Mouse (Mus musculus): ENCODE measurements at regions not wholly inside any gene's neighbourhood (a gene's known extent, or its start where the extent isn't known, plus 50 kb on each side); places are given as distances from the start of the nearest gene placed in this dataset.

DNA sequence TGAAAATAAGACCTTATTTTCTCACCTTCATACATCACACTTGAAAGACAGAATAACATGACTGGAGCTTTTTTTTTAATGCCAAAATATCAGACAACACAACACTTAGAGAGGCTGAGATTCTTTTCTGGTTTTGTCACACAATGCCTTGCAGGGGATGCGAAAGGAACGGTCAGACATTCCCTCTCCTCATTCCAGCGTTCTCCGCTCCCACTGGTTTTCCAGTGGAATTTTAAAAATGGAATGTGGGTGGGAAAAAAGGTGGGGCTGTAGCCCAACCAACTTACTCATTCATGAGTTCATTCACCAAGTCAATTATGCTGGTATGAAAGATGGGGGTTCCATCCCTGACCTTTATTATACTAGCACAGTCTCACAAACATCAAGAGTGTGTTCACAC is 169.6 kb upstream of the Erbb4 start:
- Histone ChIP-seq H3K27ac (replicated peaks) (no peak overlapping the region), H3K27me3 (no peaks in the 10 kb centered on the region), H3K36me3 (no peaks in the 10 kb centered on the region), H3K9me3 (no peaks in the 10 kb centered on the region), H3K4me1 (no peaks in the 10 kb centered on the region), H3K9ac (replicated peaks) (no peak overlapping the region), H3K4me2 (replicated peaks) (no peak overlapping the region), H3K4me3 (no peak overlapping the region)
- ATAC-seq (replicated peaks) = no peak
- 84% methylated on average over 4 of the region's 4 CpGs for WGBS

DNA sequence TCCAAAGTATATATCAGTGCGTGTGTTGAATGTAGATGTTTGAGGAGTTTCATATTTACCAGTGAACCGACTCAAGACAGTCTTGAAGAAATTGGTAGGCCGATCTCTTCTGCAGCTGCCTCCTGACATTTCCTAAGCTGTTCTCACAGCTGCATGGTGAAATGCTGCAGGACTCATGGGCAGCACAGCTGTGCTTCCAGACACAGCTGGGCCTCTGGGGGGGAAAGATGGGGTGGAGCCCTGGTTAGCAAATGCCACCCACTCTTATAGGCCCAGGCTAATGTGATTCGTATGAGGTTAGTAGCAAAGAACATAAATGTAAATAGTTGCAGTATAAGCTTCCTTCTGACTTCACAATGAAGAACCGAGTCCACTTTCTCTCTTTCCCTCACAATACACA is 139.8 kb upstream of the Erbb4 start:
- H3K4me2 ChIP-seq (replicated peaks) = no peak overlapping the region
- H3K4me1 ChIP-seq = no peaks in the 10 kb centered on the region
- no peaks in the 10 kb centered on the region for H3K9me3 ChIP-seq
- H3K9ac ChIP-seq (replicated peaks) = no peak overlapping the region
- no peak overlapping the region for H3K4me3 ChIP-seq
- no peak for ATAC-seq (replicated peaks)
- no peaks in the 10 kb centered on the region for H3K27me3 ChIP-seq
- H3K27ac ChIP-seq (replicated peaks) = no peak overlapping the region
- H3K36me3 ChIP-seq = no peaks in the 10 kb centered on the region
- WGBS = 78% methylated on average over 5 of the region's 5 CpGs

- no peaks in the 10 kb centered on the region for H3K9me3 ChIP-seq
- H3K4me2 ChIP-seq (replicated peaks) = peak overlapping the region; percentile 73
- peak overlapping the region; percentile 45 for H3K4me3 ChIP-seq
- H3K4me1 ChIP-seq = peaks cover 4% of the 10 kb centered on the region; the same call in 1 of the 2 replicates
- H3K27me3 ChIP-seq = no peaks in the 10 kb centered on the region
- WGBS = 80% methylated on average over 3 of the region's 3 CpGs
- H3K9ac ChIP-seq (replicated peaks) = peak overlapping the region; percentile 61
- H3K36me3 ChIP-seq = no peaks in the 10 kb centered on the region
- H3K27ac ChIP-seq (replicated peaks) = no peak overlapping the region
- ATAC-seq (replicated peaks) = peak; percentile 48; the same call in 1 of the 2 replicates
Observed at GRCm38 (mm10) chr1:69242289-69242909, 134.5 kb upstream of the Erbb4 start.

DNA sequence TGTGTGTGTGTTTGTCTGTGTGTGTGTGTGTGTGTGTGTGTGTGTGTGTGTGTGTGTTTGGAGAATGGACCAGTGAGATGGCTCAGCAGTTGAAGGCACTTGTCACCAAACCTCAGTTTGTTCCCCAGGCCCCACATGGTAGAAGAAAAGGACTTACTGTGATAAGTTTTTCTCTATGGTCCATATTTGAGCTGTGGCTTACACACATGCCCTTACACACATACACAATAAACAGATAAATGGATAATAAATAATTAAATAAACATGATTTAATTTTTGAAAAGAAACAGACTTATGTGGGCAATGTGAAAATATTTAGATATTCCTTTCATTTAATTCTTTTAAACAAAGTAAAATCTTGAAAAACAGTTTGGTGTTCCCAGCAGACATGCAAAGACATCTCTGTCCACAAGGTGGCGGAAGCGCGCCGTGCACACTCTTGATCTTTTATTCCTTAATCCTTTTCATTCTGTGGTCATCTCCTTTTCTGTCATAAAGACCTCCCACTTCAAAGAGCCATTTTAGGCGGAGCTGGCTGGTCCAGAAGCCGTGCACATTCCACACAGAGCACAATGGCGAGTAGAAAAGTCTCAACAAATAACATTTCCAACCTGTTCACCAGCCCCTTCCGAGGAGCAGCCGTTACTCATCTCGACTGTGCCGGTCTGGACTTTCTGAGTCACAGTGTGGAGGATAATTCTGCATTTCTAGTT is 133.8 kb upstream of the Erbb4 start:
- Histone ChIP-seq H3K9me3 (no peaks in the 10 kb centered on the region), H3K9ac (replicated peaks) (peak overlapping the region; percentile 61), H3K4me2 (replicated peaks) (peak overlapping the region; percentile 73), H3K4me3 (peak overlapping the region; percentile 45), H3K36me3 (no peaks in the 10 kb centered on the region), H3K27me3 (no peaks in the 10 kb centered on the region), H3K27ac (replicated peaks) (no peak overlapping the region), H3K4me1 (peaks cover 4% of the 10 kb centered on the region; the same call in 1 of the 2 replicates)
- ATAC-seq (replicated peaks) = peak; percentile 90
- 5% methylated on average over 11 of the region's 11 CpGs for WGBS

DNA sequence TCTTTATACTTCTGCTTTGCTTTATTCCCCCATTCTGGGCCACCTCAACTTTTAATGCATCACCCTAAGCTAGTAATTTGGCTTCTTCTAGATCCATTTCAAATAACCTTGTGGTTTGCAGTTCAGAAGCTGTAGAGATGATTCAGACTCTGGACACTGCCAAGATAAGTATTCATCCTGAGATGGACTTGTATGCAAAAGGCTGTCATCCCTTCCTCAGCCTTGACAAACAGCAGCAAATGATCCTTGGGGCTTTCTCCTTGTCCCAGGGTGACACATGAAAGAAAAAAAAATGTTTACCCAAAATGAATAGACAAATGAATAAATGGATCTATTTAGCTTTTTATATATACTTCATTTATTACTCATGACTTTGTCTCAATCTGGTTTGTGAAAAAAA is 120.0 kb upstream of the Erbb4 start:
- no peak for ATAC-seq (replicated peaks)
- H3K4me1 ChIP-seq = no peaks in the 10 kb centered on the region
- no peaks in the 10 kb centered on the region for H3K9me3 ChIP-seq

GRCm38 (mm10) chr1:69212896-69213500 is 105.1 kb upstream of the Erbb4 start:
- 90% methylated on average over 1 of the region's 1 CpGs for WGBS

More for the DNA sequence above, 120.0 kb upstream of the Erbb4 start:
- Histone ChIP-seq H3K27me3 (no peaks in the 10 kb centered on the region), H3K4me2 (replicated peaks) (no peak overlapping the region), H3K4me3 (no peak overlapping the region), H3K27ac (replicated peaks) (no peak overlapping the region), H3K9ac (replicated peaks) (no peak overlapping the region), H3K36me3 (no peaks in the 10 kb centered on the region)

GRCm38 (mm10) chr1:69202745-69203144 is 94.9 kb upstream of the Erbb4 start:
- H3K4me3 ChIP-seq = no peak overlapping the region
- no peak overlapping the region for H3K27ac ChIP-seq (replicated peaks)
- H3K9ac ChIP-seq (replicated peaks) = no peak overlapping the region
- no peaks in the 10 kb centered on the region for H3K9me3 ChIP-seq
- whole genome bisulfite sequencing = 47% methylated on average over 2 of the region's 2 CpGs
- H3K4me2 ChIP-seq (replicated peaks) = no peak overlapping the region
- ATAC-seq (replicated peaks) = no peak
- H3K36me3 ChIP-seq = no peaks in the 10 kb centered on the region
- H3K27me3 ChIP-seq = no peaks in the 10 kb centered on the region
- H3K4me1 ChIP-seq = no peaks in the 10 kb centered on the region

More at GRCm38 (mm10) chr1:69212896-69213500, 105.1 kb upstream of the Erbb4 start:
- no peaks in the 10 kb centered on the region for H3K36me3 ChIP-seq
- no peak overlapping the region for H3K9ac ChIP-seq (replicated peaks)
- no peaks in the 10 kb centered on the region for H3K4me1 ChIP-seq
- no peak for ATAC-seq (replicated peaks)
- no peak overlapping the region for H3K4me3 ChIP-seq
- H3K9me3 ChIP-seq = no peaks in the 10 kb centered on the region
- H3K4me2 ChIP-seq (replicated peaks) = no peak overlapping the region
- H3K27me3 ChIP-seq = no peaks in the 10 kb centered on the region
- H3K27ac ChIP-seq (replicated peaks) = no peak overlapping the region

DNA sequence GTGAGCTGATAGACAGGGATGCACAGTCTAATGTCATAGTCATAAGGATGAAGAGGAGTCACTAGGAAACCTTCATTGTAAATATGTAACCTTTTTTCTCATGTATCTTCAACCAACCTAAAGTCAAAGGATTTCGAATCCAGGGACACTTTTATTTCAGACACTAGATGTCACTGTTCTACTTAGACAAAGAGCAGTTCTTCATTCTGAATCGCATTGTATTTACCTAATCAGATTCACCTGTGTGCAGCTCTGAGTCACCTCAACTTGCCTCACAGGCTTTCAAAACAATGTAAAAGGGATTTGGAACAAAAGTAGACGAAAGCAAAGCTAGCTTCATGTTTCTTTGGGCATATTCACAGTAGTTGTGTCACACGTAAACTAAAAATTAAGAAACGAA is 57.3 kb upstream of the Erbb4 start:
- no peak overlapping the region for H3K4me2 ChIP-seq (replicated peaks)
- no peak overlapping the region for H3K9ac ChIP-seq (replicated peaks)
- ATAC-seq (replicated peaks) = no peak
- H3K36me3 ChIP-seq = no peaks in the 10 kb centered on the region
- no peaks in the 10 kb centered on the region for H3K4me1 ChIP-seq
- WGBS = 54% methylated on average over 5 of the region's 5 CpGs
- H3K4me3 ChIP-seq = no peak overlapping the region
- H3K27ac ChIP-seq (replicated peaks) = no peak overlapping the region
- H3K27me3 ChIP-seq = no peaks in the 10 kb centered on the region
- no peaks in the 10 kb centered on the region for H3K9me3 ChIP-seq
